Mouse (Mus musculus): Measurements from ENCODE around the gene Lta. TPM values are rescaled to one million over a fixed set of nuclear protein-coding genes. Genes with fewer than 3 reads are reported as not detected.
A peak's percentile ranks its signal among the peaks of the same experiment; 100 is the strongest.

The Lta gene
- polyA plus RNA-seq, 1 experiment from 2014 or later, result 0.27 TPM

GRCm38 (mm10) chr17:35198029-35198428, 7.1 kb downstream of the Lta start:
- no peak overlapping the region for H3K9ac ChIP-seq
- no peaks in the 10 kb centered on the region for H3K9me3 ChIP-seq
- no peak overlapping the region for H3K4me2 ChIP-seq
- H3K4me3 ChIP-seq, result no peak overlapping the region
- H3K27me3 ChIP-seq, result peaks cover 87% of the 10 kb centered on the region
- WGBS, result 73% methylated on average over 7 of the region's 7 CpGs
- H3K36me3 ChIP-seq, result no peaks in the 10 kb centered on the region
- H3K27ac ChIP-seq, result no peak overlapping the region
- no peak for ATAC-seq (ENCODE audit: low FRiP score)
- H3K4me1 ChIP-seq (replicated peaks), result peaks cover 18% of the 10 kb centered on the region

GRCm38 (mm10) chr17:35197126-35197525, 8.0 kb downstream of the Lta start:
- Histone ChIP-seq H3K27me3 (peaks cover 78% of the 10 kb centered on the region), H3K9ac (no peak overlapping the region), H3K4me1 (replicated peaks) (peaks cover 18% of the 10 kb centered on the region), H3K36me3 (no peaks in the 10 kb centered on the region), H3K9me3 (no peaks in the 10 kb centered on the region), H3K4me2 (no peak overlapping the region), H3K27ac (no peak overlapping the region), H3K4me3 (no peak overlapping the region)
- ATAC-seq (ENCODE audit: low FRiP score), result no peak
- WGBS, result 48% methylated on average over 6 of the region's 6 CpGs

- H3K27me3 ChIP-seq, result peaks cover 69% of the 10 kb centered on the region
- WGBS, result 31% methylated on average over 9 of the region's 9 CpGs
- ATAC-seq (ENCODE audit: low FRiP score), result no peak
- no peak overlapping the region for H3K9ac ChIP-seq
- H3K36me3 ChIP-seq, result no peaks in the 10 kb centered on the region
- H3K4me1 ChIP-seq (replicated peaks), result peaks cover 18% of the 10 kb centered on the region
- H3K4me3 ChIP-seq, result peak overlapping the region; percentile 40
- no peaks in the 10 kb centered on the region for H3K9me3 ChIP-seq
- H3K27ac ChIP-seq, result no peak overlapping the region
- peak overlapping the region; percentile 65 for H3K4me2 ChIP-seq
Measured at GRCm38 (mm10) chr17:35196321-35196641, 8.9 kb downstream of the Lta start.

GRCm38 (mm10) chr17:35195631-35196320, 9.4 kb downstream of the Lta start:
- 1% methylated on average over 66 of the region's 66 CpGs for WGBS
- peaks cover 64% of the 10 kb centered on the region for H3K27me3 ChIP-seq
- H3K4me3 ChIP-seq, result peak overlapping the region; percentile 40
- no peaks in the 10 kb centered on the region for H3K9me3 ChIP-seq
- H3K4me1 ChIP-seq (replicated peaks), result peaks cover 18% of the 10 kb centered on the region
- no peak overlapping the region for H3K27ac ChIP-seq
- H3K9ac ChIP-seq, result peak overlapping the region; percentile 62
- no peaks in the 10 kb centered on the region for H3K36me3 ChIP-seq
- H3K4me2 ChIP-seq, result peak overlapping the region; percentile 65
- peak; percentile 57; the same call in 1 of the 2 replicates for ATAC-seq (ENCODE audit: low FRiP score)

- Histone ChIP-seq H3K4me2 (peak overlapping the region; percentile 65), H3K27ac (no peak overlapping the region), H3K9ac (peak overlapping the region; percentile 62), H3K9me3 (no peaks in the 10 kb centered on the region), H3K27me3 (peaks cover 57% of the 10 kb centered on the region), H3K4me3 (peak overlapping the region; percentile 40), H3K36me3 (no peaks in the 10 kb centered on the region), H3K4me1 (replicated peaks) (peaks cover 18% of the 10 kb centered on the region)
- no peak for ATAC-seq (ENCODE audit: low FRiP score)
- WGBS, result 41% methylated on average over 19 of the region's 19 CpGs
Measured at GRCm38 (mm10) chr17:35194844-35195630, 10.1 kb downstream of the Lta start.

- 72% methylated on average over 28 of the region's 28 CpGs for WGBS
- Histone ChIP-seq H3K4me2 (peak within 1 kb of the TSS; percentile 65), H3K9ac (no peak within 1 kb of the TSS; the same call in 1 of the 2 replicates), H3K27me3 (peaks cover 50% of the 10 kb centered on the region), H3K9me3 (no peaks in the 10 kb centered on the region), H3K27ac (no peak within 1 kb of the TSS), H3K4me1 (replicated peaks) (peaks cover 18% of the 10 kb centered on the region), H3K36me3 (no peaks in the 10 kb centered on the region), H3K4me3 (peak within 1 kb of the TSS; percentile 40; the same call in 1 of the 2 replicates)
- ATAC-seq (ENCODE audit: low FRiP score), result no peak
Measured at GRCm38 (mm10) chr17:35193881-35194843, 11.0 kb downstream of the Lta start, which contains the start of gene Ltb. Gene Ltb, plus strand, starts transcription at chr17:35194439.

DNA sequence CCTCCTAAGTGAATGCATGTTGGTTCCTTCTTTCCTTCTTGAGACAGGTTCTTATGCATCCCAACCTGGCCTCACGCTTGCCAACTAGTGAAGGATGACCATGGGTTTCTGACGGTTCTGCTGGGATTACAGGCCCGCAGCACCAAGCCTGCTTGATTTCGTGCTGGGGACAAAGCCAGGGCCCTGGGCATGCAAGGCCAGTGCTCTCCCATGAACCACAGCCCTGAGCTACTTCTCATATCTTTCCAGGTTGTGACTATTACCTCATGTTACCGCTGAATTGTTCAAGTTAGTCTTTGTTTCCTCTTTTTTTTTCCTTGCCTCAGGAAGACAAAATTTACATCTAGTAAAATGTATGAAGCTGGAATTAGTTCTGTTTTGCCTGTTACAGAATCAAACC, 12.2 kb downstream of the Lta start:
- H3K9me3 ChIP-seq, result no peaks in the 10 kb centered on the region
- H3K27ac ChIP-seq, result no peak overlapping the region
- WGBS, result 84% methylated on average over 5 of the region's 5 CpGs
- no peak for ATAC-seq (ENCODE audit: low FRiP score)
- H3K4me2 ChIP-seq, result no peak overlapping the region
- no peak overlapping the region for H3K4me3 ChIP-seq
- peaks cover 18% of the 10 kb centered on the region for H3K4me1 ChIP-seq (replicated peaks)
- no peaks in the 10 kb centered on the region for H3K36me3 ChIP-seq
- no peak overlapping the region for H3K9ac ChIP-seq
- H3K27me3 ChIP-seq, result peaks cover 41% of the 10 kb centered on the region

DNA sequence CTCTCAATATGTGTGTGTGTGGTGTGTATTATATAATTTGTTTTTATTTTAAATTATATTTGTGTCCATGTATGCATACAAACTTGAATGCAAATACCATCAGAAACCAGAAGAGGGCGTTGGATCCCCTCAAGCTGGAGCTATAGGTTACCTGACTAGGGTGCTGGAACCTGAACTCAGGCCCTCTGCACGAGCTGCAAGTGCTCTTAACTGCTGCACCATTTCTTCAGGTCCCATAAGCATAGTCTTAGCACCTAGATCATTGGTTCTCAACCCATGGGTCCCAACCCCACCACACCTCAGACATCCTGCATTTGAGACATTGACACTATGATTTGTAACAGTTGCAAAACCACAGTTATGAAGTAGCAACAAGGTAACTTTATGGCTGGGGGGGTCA, 13.4 kb downstream of the Lta start:
- Histone ChIP-seq H3K27me3 (peaks cover 33% of the 10 kb centered on the region), H3K4me3 (no peak overlapping the region), H3K27ac (no peak overlapping the region), H3K4me2 (no peak overlapping the region), H3K4me1 (replicated peaks) (peaks cover 18% of the 10 kb centered on the region), H3K9me3 (no peaks in the 10 kb centered on the region), H3K36me3 (no peaks in the 10 kb centered on the region), H3K9ac (no peak overlapping the region)
- 52% methylated on average over 2 of the region's 2 CpGs for WGBS
- no peak for ATAC-seq (ENCODE audit: low FRiP score)

DNA sequence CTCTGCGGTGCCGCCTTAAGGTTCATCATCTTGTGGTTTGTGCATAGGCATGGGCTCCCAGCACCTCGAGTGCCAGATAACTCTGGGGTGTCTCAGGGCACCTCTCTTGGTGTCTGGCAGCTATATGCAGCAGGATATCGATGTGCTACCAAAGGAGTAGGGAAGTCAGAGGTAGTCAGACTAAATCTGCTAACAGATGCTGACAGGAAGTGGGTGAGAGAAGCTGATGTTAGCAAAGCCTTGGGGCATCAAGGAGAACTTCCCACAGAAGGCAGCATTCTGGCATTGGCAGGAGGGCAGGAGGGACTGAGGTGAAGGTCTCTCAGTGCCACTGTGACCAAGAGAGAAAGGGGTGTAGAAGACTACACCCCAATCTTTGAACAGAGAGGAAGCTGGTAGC, 15.1 kb downstream of the Lta start:
- Histone ChIP-seq H3K4me1 (replicated peaks) (peaks cover 15% of the 10 kb centered on the region), H3K27me3 (peaks cover 17% of the 10 kb centered on the region), H3K27ac (no peak overlapping the region), H3K9ac (no peak overlapping the region), H3K4me3 (no peak overlapping the region), H3K9me3 (no peaks in the 10 kb centered on the region), H3K36me3 (no peaks in the 10 kb centered on the region), H3K4me2 (no peak overlapping the region)
- WGBS, result 77% methylated on average over 4 of the region's 4 CpGs
- no peak for ATAC-seq (ENCODE audit: low FRiP score)

DNA sequence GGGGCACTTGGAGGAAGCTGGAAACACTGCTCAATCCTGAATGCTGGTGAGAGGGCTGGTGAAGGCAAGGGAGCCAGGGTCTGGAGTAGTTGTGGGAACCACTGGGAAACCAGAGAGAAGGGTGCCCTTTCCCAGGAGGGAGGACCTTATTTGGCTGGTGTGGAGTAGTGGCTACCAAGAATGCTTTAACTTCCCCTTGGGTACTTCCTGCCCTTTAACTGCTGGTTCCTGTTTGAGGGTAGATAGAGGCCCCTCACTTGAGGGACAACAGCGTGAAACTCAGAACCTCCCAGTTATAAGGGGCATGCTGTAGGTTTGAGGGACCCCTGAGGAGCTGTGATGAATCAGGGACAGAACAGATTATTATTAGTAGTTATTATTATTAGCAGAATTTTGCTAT, 16.0 kb downstream of the Lta start:
- no peak overlapping the region for H3K27ac ChIP-seq
- H3K9me3 ChIP-seq, result no peaks in the 10 kb centered on the region
- H3K36me3 ChIP-seq, result no peaks in the 10 kb centered on the region
- H3K4me1 ChIP-seq (replicated peaks), result peaks cover 8% of the 10 kb centered on the region; the same call in 1 of the 2 replicates
- WGBS, result 57% methylated on average over 1 of the region's 1 CpGs
- H3K4me3 ChIP-seq, result no peak overlapping the region
- H3K9ac ChIP-seq, result no peak overlapping the region
- H3K27me3 ChIP-seq, result peaks cover 7% of the 10 kb centered on the region
- no peak overlapping the region for H3K4me2 ChIP-seq
- no peak for ATAC-seq (ENCODE audit: low FRiP score)

DNA sequence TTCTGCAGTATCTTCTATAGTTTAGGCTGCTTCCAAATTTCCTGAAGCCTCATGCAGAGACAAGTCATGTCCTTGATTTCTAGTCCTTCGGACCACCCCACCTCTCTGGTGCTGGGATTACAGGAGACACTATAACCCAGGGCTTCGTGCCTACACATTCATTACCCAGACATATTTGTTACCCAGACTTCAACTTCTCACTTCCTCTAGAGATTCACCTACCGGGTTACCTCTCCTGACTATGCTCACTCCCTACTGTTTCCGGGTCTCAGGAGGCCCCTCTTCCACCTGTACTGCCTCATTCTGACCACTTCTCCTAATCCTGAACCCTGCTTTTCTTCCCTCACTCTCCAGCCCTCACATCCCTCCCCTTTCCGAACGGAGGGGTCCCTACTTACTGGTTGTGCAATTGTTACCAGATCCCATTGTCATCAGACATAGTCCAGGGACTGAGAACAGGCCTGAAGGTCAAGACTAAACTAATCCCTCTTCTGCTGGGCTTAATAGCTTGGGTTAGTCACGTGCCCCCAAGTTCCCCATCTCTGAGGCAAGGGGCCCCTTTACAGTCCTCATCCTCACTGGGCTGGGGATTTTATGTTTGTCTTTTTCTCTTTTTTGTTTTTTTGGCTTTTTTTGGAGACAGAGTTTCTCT, 17.1 kb downstream of the Lta start, which contains the start of gene Lst1:
Gene Lst1 (minus strand): TSS at position 481 of the 652 bp plus-strand sequence.
- Histone ChIP-seq H3K9me3 (no peaks in the 10 kb centered on the region), H3K4me3 (no peak within 1 kb of the TSS), H3K27ac (no peak within 1 kb of the TSS), H3K27me3 (no peaks in the 10 kb centered on the region), H3K36me3 (no peaks in the 10 kb centered on the region), H3K4me1 (replicated peaks) (peaks cover 8% of the 10 kb centered on the region; the same call in 1 of the 2 replicates), H3K4me2 (no peak within 1 kb of the TSS), H3K9ac (no peak within 1 kb of the TSS)
- WGBS, result 81% methylated on average over 7 of the region's 7 CpGs
- ATAC-seq (ENCODE audit: low FRiP score), result no peak
